Mouse (Mus musculus): Measurements from ENCODE around the gene Timm50. TPM values are rescaled to one million over a fixed set of nuclear protein-coding genes. Genes with fewer than 3 reads are reported as not detected.

Gene Timm50
- total RNA-seq, 2 experiments from 2014 or later: 108 to 114 TPM

GRCm38 (mm10) chr7:28268576-28268975 is 43.3 kb downstream of the Timm50 start:
- DNase-seq: no peak

GRCm38 (mm10) chr7:28268042-28268531 is 43.8 kb downstream of the Timm50 start:
- peak; percentile 77 for DNase-seq

- DNase-seq: peak; percentile 92
Observed at GRCm38 (mm10) chr7:28267129-28268041, 44.5 kb downstream of the Timm50 start, which contains the start of gene Eid2. TSS of gene Eid2 (plus strand) at chr7:28267881.

- no peak for DNase-seq
Observed at GRCm38 (mm10) chr7:28265391-28265790, 46.5 kb downstream of the Timm50 start.

GRCm38 (mm10) chr7:28263786-28264185 is 48.1 kb downstream of the Timm50 start:
- DNase-seq: peak; percentile 90

- DNase-seq: no peak
Observed at GRCm38 (mm10) chr7:28262861-28263260, 49.0 kb downstream of the Timm50 start.

Other genes with a start within 250 kb of the Timm50 start
- not detected for gene Fcgbp, start 240.8 kb downstream of the Timm50 start, total RNA-seq (2021)
- not detected for gene 9530053A07Rik, start 182.6 kb downstream of the Timm50 start, total RNA-seq (2021)
- gene Fbl, start 142.4 kb downstream of the Timm50 start, total RNA-seq (2021): 10 to 100 TPM; 84.3 to 96.3 TPM
- gene Dyrk1b, start 132.6 kb downstream of the Timm50 start, total RNA-seq (2021): 10 to 100 TPM; 35.6 to 48.1 TPM
- gene Eid2, start 44.2 kb downstream of the Timm50 start, total RNA-seq (2021): 10 to 100 TPM; 22.8 to 34.9 TPM
- 10 to 100 TPM; 13.4 to 15.7 TPM for gene Eid2b, start 34.3 kb downstream of the Timm50 start, total RNA-seq (2021)
- gene Selenov, start 20.9 kb downstream of the Timm50 start, total RNA-seq (2021): 1 to 10 TPM in 1 of 2 experiments, not detected in 1; 1.2 TPM
- under 1 TPM; 0.33 to 0.36 TPM for gene Dll3, start 9.8 kb downstream of the Timm50 start, total RNA-seq (2021)
- gene Supt5, start 26.7 kb upstream of the Timm50 start, total RNA-seq (2021): 100 to 1,000 TPM in 1 of 2 experiments, 10 to 100 TPM in 1; 86.6 to 103 TPM
- gene Rps16, start 38.6 kb upstream of the Timm50 start, total RNA-seq (2021): 1,000 to 10,000 TPM; 1,220 to 1,241 TPM
- gene Plekhg2, start 60.5 kb upstream of the Timm50 start, total RNA-seq (2021): 10 to 100 TPM; 27.9 to 37.0 TPM
- gene Zfp36, start 68.2 kb upstream of the Timm50 start, total RNA-seq (2021): 10 to 100 TPM; 11.4 to 27.2 TPM
- 10 to 100 TPM; 19.8 to 25.9 TPM for gene Med29, start 80.6 kb upstream of the Timm50 start, total RNA-seq (2021)
- 10 to 100 TPM; 56.5 to 59.2 TPM for gene Paf1, start 80.9 kb upstream of the Timm50 start, total RNA-seq (2021)
- 10 to 100 TPM; 23.3 to 24.7 TPM for gene Gmfg, start 125.4 kb upstream of the Timm50 start, total RNA-seq (2021)
- 10 to 100 TPM in 1 of 2 experiments, 1 to 10 TPM in 1; 9.2 to 13.0 TPM for gene Lrfn1, start 139.9 kb upstream of the Timm50 start, total RNA-seq (2021)
- gene Ifnl2, start 198.4 kb upstream of the Timm50 start, total RNA-seq (2021): not detected
- not detected for gene Ifnl3, start 210.8 kb upstream of the Timm50 start, total RNA-seq (2021)
- not detected for gene Sycn, start 228.8 kb upstream of the Timm50 start, total RNA-seq (2021)
- gene Nccrp1, start 235.2 kb upstream of the Timm50 start, total RNA-seq (2021): not detected